Mouse (Mus musculus): ENCODE data around the gene Rnf220. TPM values are rescaled to one million over a fixed set of nuclear protein-coding genes. Genes with fewer than 3 reads are reported as not detected.

Gene Rnf220
- polyA plus RNA-seq, 1 experiment from 2014 or later, result 73.4 TPM

DNA sequence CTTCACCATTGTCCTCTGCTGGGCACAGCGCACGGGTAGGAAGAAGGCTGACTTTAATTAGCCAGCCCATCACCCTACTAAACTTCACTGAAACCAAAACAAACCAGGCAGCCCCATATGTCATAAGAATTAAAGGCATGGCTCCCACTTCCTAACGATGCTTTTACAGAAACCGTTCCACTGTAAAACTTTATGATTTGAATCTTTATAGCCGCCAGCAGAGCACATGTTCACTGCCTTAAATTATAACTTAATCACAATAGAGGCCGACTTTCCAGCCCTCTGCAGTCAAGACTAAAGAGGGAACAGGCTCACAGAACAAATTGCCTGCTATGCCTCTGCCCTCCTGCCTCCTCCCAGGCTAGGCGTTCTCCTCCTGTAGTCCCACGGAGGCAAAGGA lies 62.5 kb downstream of the Rnf220 start:
- no peak overlapping the region for H3K27ac ChIP-seq (ENCODE audit: low read depth, low read length)
- H3K9me3 ChIP-seq (ENCODE audit: control insufficient read depth, low read length), result no peaks in the 10 kb centered on the region
- WGBS, result 43% methylated on average over 8 of the region's 8 CpGs
- H3K36me3 ChIP-seq (ENCODE audit: control insufficient read depth, insufficient read depth, low read length), result no peaks in the 10 kb centered on the region
- no peak overlapping the region for H3K4me2 ChIP-seq (ENCODE audit: low read depth, low read length)
- no peak overlapping the region for H3K4me3 ChIP-seq (ENCODE audit: low read depth, low read length)
- peaks cover 18% of the 10 kb centered on the region for H3K27me3 ChIP-seq (ENCODE audit: control insufficient read depth, insufficient read depth, low read length)
- H3K4me1 ChIP-seq (ENCODE audit: control insufficient read depth, insufficient read depth, low read length), result no peaks in the 10 kb centered on the region
- no peak overlapping the region for H3K9ac ChIP-seq (replicated peaks; ENCODE audit: low read depth, low read length)
- ATAC-seq (ENCODE audit: low read depth), result no peak

DNA sequence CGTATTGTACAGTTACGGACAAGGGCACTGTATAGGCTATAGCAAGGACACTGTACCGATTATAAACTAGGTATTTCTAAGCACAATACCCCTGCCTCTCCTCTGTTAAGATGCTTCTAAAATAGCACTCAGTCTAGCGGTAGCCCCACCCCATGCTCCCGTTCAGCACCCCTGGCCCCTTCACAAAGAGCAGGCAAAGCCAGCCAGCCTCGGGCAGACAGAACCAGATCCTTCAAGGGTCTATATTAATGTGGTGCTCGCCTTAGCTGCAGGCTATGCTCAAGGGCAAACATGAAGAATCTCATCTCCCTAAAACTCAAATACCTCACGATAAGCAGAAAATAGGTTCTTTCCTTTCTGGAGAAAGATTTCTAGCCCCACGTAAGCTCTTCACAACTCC lies 67.2 kb downstream of the Rnf220 start:
- ATAC-seq (ENCODE audit: low read depth), result no peak
- Histone ChIP-seq H3K36me3 (ENCODE audit: control insufficient read depth, insufficient read depth, low read length) (no peaks in the 10 kb centered on the region), H3K4me3 (ENCODE audit: low read depth, low read length) (no peak overlapping the region), H3K27me3 (ENCODE audit: control insufficient read depth, insufficient read depth, low read length) (peaks cover 26% of the 10 kb centered on the region), H3K9ac (replicated peaks; ENCODE audit: low read depth, low read length) (no peak overlapping the region), H3K4me2 (ENCODE audit: low read depth, low read length) (no peak overlapping the region), H3K9me3 (ENCODE audit: control insufficient read depth, low read length) (no peaks in the 10 kb centered on the region), H3K4me1 (ENCODE audit: control insufficient read depth, insufficient read depth, low read length) (no peaks in the 10 kb centered on the region), H3K27ac (ENCODE audit: low read depth, low read length) (no peak overlapping the region)
- WGBS, result 73% methylated on average over 9 of the region's 9 CpGs

DNA sequence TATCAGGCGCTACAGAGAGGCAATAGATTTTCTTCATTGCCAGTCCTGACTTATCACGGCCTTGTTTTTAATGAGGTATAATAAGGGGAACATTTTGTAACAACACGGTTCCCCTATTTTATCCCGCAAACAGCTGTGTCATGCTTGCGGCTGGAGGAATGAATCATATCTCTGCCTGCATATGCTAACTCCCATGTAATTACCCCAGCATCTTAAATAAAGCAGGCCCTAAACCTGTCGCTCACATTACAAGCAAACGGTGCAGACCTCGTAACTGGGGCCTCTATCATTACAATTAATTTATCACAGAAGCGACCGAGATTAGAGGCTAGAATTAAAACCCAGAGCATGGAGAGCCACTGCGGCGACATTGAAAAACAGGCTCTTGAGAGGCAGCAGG lies 69.3 kb downstream of the Rnf220 start:
- Histone ChIP-seq H3K4me2 (ENCODE audit: low read depth, low read length) (no peak overlapping the region), H3K4me3 (ENCODE audit: low read depth, low read length) (no peak overlapping the region), H3K27me3 (ENCODE audit: control insufficient read depth, insufficient read depth, low read length) (peaks cover 26% of the 10 kb centered on the region), H3K9me3 (ENCODE audit: control insufficient read depth, low read length) (no peaks in the 10 kb centered on the region), H3K4me1 (ENCODE audit: control insufficient read depth, insufficient read depth, low read length) (no peaks in the 10 kb centered on the region), H3K9ac (replicated peaks; ENCODE audit: low read depth, low read length) (no peak overlapping the region), H3K27ac (ENCODE audit: low read depth, low read length) (no peak overlapping the region), H3K36me3 (ENCODE audit: control insufficient read depth, insufficient read depth, low read length) (no peaks in the 10 kb centered on the region)
- 28% methylated on average over 12 of the region's 12 CpGs for WGBS
- ATAC-seq (ENCODE audit: low read depth), result peak; percentile 63

DNA sequence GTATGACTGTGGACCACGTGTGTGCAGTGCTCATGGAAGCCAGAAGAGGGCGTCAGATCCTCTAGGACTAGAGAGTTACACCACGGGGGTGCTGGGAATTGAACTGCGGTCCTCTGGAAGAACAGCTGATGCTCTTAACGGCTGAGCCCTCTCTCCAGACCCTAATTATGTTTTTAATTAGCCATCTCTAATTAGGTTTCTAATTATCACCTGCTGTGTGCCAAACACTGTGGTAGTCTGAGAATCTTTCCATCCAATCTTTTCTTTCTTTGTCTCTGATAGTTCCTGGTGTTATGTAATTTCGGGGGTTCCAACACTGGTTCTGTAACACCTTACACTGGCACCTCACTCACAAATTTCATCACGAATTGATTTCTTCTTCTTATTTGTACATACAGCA lies 75.8 kb downstream of the Rnf220 start:
- WGBS, result 75% methylated on average over 7 of the region's 7 CpGs
- H3K4me1 ChIP-seq (ENCODE audit: control insufficient read depth, insufficient read depth, low read length), result no peaks in the 10 kb centered on the region
- no peak overlapping the region for H3K9ac ChIP-seq (replicated peaks; ENCODE audit: low read depth, low read length)
- no peak overlapping the region for H3K27ac ChIP-seq (ENCODE audit: low read depth, low read length)
- H3K9me3 ChIP-seq (ENCODE audit: control insufficient read depth, low read length), result no peaks in the 10 kb centered on the region
- H3K36me3 ChIP-seq (ENCODE audit: control insufficient read depth, insufficient read depth, low read length), result no peaks in the 10 kb centered on the region
- H3K27me3 ChIP-seq (ENCODE audit: control insufficient read depth, insufficient read depth, low read length), result peaks cover 37% of the 10 kb centered on the region
- H3K4me2 ChIP-seq (ENCODE audit: low read depth, low read length), result no peak overlapping the region
- no peak for ATAC-seq (ENCODE audit: low read depth)
- no peak overlapping the region for H3K4me3 ChIP-seq (ENCODE audit: low read depth, low read length)

DNA sequence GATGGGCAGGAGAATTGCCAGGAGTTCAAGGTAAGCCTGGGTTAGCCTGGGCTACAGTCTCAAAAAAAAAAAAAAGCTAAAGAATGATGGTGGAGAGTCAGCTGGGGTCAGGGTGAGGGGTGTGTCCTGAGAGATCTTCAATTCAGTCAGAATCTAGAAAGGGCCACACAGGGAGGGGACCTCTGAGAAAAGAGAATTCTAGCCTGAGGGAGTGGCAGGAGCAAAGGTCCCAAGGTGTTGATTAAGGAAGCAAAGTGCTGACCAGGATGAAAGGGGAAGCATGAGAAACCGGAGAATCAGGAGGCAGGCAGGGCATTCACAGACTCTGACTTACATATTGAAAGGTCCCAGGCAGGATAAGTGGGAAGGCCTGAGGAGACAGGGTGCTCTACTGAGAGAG lies 80.0 kb downstream of the Rnf220 start:
- Histone ChIP-seq H3K4me2 (ENCODE audit: low read depth, low read length) (no peak overlapping the region), H3K4me1 (ENCODE audit: control insufficient read depth, insufficient read depth, low read length) (peaks cover 1% of the 10 kb centered on the region; the same call in 1 of the 2 replicates), H3K36me3 (ENCODE audit: control insufficient read depth, insufficient read depth, low read length) (no peaks in the 10 kb centered on the region), H3K9ac (replicated peaks; ENCODE audit: low read depth, low read length) (no peak overlapping the region), H3K27me3 (ENCODE audit: control insufficient read depth, insufficient read depth, low read length) (peaks cover 48% of the 10 kb centered on the region), H3K9me3 (ENCODE audit: control insufficient read depth, low read length) (no peaks in the 10 kb centered on the region), H3K4me3 (ENCODE audit: low read depth, low read length) (no peak overlapping the region), H3K27ac (ENCODE audit: low read depth, low read length) (no peak overlapping the region)
- ATAC-seq (ENCODE audit: low read depth), result no peak
- WGBS, result 62% methylated on average over 1 of the region's 1 CpGs

DNA sequence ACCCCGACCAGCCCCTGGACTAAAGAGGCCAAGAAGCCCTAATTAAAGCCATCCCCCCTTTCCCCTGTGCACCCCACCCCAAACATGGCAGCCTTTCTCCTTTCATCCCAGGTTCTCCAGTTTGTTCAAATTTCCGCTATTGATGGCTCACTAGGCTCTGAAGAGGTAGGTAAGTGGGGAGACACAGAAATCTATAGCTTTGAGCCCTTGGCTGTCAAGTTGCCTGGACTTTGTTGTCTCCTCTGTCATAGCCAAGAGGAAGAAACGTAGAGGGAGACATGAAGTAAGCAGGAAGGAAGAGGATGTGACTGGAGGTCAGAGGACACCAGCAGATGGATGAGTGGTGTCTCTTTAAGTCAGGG lies 86.8 kb downstream of the Rnf220 start:
- Histone ChIP-seq H3K4me1 (ENCODE audit: control insufficient read depth, insufficient read depth, low read length) (peaks cover 7% of the 10 kb centered on the region; the same call in 1 of the 2 replicates), H3K9ac (replicated peaks; ENCODE audit: low read depth, low read length) (no peak overlapping the region), H3K4me3 (ENCODE audit: low read depth, low read length) (no peak overlapping the region), H3K9me3 (ENCODE audit: control insufficient read depth, low read length) (no peaks in the 10 kb centered on the region), H3K4me2 (ENCODE audit: low read depth, low read length) (no peak overlapping the region), H3K36me3 (ENCODE audit: control insufficient read depth, insufficient read depth, low read length) (no peaks in the 10 kb centered on the region), H3K27ac (ENCODE audit: low read depth, low read length) (no peak overlapping the region), H3K27me3 (ENCODE audit: control insufficient read depth, insufficient read depth, low read length) (peaks cover 51% of the 10 kb centered on the region)
- ATAC-seq (ENCODE audit: low read depth), result no peak
- WGBS, result 14% methylated on average over 3 of the region's 3 CpGs

DNA sequence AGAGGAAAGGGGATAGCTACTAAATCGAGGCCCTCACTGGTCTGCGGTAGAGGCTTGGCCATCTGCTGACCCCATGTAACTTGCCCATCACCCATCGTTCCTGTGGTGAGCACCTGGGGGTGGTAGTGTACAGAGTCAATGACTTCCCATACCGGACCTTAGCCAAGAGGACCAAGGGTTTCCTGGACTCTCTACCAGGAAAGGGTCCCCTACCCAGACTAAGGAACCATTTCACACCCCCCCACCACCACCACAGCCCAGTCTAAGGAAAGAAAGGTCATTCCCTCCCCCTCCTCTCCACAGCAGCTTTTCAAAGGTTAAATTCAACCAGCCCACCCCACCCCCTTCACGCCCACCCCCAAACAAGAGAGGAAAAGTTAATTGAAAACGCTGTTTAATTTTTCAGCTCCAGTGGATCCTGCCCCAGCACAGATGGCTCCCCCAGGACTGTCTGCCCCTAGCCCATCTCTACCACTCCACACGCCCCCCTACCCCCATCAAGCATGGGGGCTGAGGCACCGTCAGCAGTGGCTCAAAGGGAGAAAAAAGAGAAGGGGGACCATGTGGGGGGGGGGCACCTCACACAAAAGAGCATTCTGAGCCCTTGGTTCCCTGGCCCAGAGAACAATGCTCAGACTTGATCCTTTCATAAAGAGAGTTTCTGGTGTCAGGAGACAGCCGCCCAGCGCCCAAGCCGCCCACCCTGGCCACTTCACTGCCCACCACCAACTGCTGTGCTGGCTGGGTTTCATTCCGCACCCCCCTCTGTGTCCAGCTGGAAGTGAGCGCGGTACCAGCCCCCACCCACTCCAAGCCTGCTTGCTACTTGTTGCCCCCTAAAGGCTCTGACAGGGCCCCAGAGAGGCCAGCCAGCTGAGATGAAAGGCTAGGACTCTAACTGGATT lies 87.5 kb downstream of the Rnf220 start:
- H3K4me2 ChIP-seq (ENCODE audit: low read depth, low read length), result no peak overlapping the region
- 25% methylated on average over 14 of the region's 14 CpGs for WGBS
- ATAC-seq (ENCODE audit: low read depth), result peak; percentile 44; the same call in 1 of the 2 replicates
- no peak overlapping the region for H3K27ac ChIP-seq (ENCODE audit: low read depth, low read length)
- no peak overlapping the region for H3K4me3 ChIP-seq (ENCODE audit: low read depth, low read length)
- H3K36me3 ChIP-seq (ENCODE audit: control insufficient read depth, insufficient read depth, low read length), result no peaks in the 10 kb centered on the region
- H3K27me3 ChIP-seq (ENCODE audit: control insufficient read depth, insufficient read depth, low read length), result peaks cover 55% of the 10 kb centered on the region
- H3K9ac ChIP-seq (replicated peaks; ENCODE audit: low read depth, low read length), result no peak overlapping the region
- peaks cover 7% of the 10 kb centered on the region; the same call in 1 of the 2 replicates for H3K4me1 ChIP-seq (ENCODE audit: control insufficient read depth, insufficient read depth, low read length)
- no peaks in the 10 kb centered on the region for H3K9me3 ChIP-seq (ENCODE audit: control insufficient read depth, low read length)

DNA sequence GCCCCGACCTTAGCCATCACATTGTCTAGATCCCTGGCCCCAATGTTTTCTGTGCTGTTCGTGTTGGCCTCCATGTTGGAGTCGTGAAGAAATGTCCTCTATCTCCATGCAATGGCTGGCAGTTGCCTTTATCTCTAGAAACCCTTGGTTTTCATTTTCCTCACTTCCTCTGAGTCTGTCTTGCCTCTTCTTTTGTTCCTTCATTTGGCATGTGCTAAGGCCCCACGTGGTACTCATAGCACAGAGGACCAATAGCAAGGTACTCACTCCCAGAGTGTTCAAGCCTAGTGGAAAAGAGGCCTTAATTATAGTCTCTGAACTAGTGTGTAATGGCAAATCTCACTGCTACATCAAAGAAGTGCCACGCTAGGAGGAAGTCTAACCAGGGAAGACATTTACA lies 88.9 kb downstream of the Rnf220 start:
- peaks cover 7% of the 10 kb centered on the region; the same call in 1 of the 2 replicates for H3K4me1 ChIP-seq (ENCODE audit: control insufficient read depth, insufficient read depth, low read length)
- WGBS, result 81% methylated on average over 5 of the region's 5 CpGs
- H3K4me3 ChIP-seq (ENCODE audit: low read depth, low read length), result no peak overlapping the region
- H3K27ac ChIP-seq (ENCODE audit: low read depth, low read length), result no peak overlapping the region
- ATAC-seq (ENCODE audit: low read depth), result no peak
- H3K9ac ChIP-seq (replicated peaks; ENCODE audit: low read depth, low read length), result no peak overlapping the region
- no peak overlapping the region for H3K4me2 ChIP-seq (ENCODE audit: low read depth, low read length)
- H3K9me3 ChIP-seq (ENCODE audit: control insufficient read depth, low read length), result no peaks in the 10 kb centered on the region
- H3K27me3 ChIP-seq (ENCODE audit: control insufficient read depth, insufficient read depth, low read length), result peaks cover 58% of the 10 kb centered on the region
- H3K36me3 ChIP-seq (ENCODE audit: control insufficient read depth, insufficient read depth, low read length), result no peaks in the 10 kb centered on the region

DNA sequence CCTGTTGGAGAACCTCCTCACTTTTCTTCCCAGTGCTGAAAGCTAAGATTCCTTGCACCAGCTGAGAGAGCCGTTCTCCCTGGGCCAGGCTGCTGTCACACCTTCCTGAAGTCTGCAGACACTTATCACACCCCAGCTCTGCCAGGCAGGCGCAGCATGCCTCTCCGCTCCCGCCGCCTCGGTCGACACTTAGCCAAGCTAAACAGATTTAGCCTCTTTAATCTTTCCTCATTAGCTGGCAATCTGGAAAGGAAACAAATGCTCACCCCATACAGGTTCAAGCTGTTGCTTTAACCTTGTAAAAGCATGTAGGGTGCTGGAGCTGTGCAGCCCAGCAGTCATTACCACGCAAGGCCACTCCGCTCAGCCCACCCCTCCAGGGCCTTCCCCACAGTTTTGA lies 90.9 kb downstream of the Rnf220 start:
- no peak for ATAC-seq (ENCODE audit: low read depth)
- 47% methylated on average over 9 of the region's 9 CpGs for WGBS

More for the DNA sequence above, 90.9 kb downstream of the Rnf220 start:
- no peak overlapping the region for H3K9ac ChIP-seq (replicated peaks; ENCODE audit: low read depth, low read length)
- H3K4me1 ChIP-seq (ENCODE audit: control insufficient read depth, insufficient read depth, low read length), result no peaks in the 10 kb centered on the region
- H3K36me3 ChIP-seq (ENCODE audit: control insufficient read depth, insufficient read depth, low read length), result no peaks in the 10 kb centered on the region
- no peak overlapping the region for H3K4me3 ChIP-seq (ENCODE audit: low read depth, low read length)
- H3K9me3 ChIP-seq (ENCODE audit: control insufficient read depth, low read length), result no peaks in the 10 kb centered on the region
- H3K27me3 ChIP-seq (ENCODE audit: control insufficient read depth, insufficient read depth, low read length), result peaks cover 63% of the 10 kb centered on the region
- no peak overlapping the region for H3K27ac ChIP-seq (ENCODE audit: low read depth, low read length)
- no peak overlapping the region for H3K4me2 ChIP-seq (ENCODE audit: low read depth, low read length)
